Mouse (Mus musculus) thymus, adult 2 months (tissue): ENCODE results near the gene Slc5a11. TPM values are rescaled to one million over a fixed set of nuclear protein-coding genes. Genes with fewer than 3 reads are reported as not detected.
A peak's percentile ranks its signal among the peaks of the same experiment; 100 is the strongest.

Experiments used
- DNase-seq: peaks from one replicate; pipeline ENCODE4 v3.0.0; 2021
- H3K27ac ChIP-seq: fragments of 200-500 bp; 2 replicates; pipeline ENCODE4 v1.5.1; 2012; ENCODE audit warnings: low read length, control low read depth; ENCODE audit not compliant: control insufficient read depth, insufficient read depth
- H3K27me3 ChIP-seq: fragments of 200-500 bp; 2 replicates; pipeline ENCODE4 v1.6.1; 2012; ENCODE audit warnings: mild to moderate bottlenecking, low read length, moderate library complexity, mixed read lengths; ENCODE audit not compliant: control insufficient read depth, insufficient read depth
- H3K36me3 ChIP-seq: fragments of 200-500 bp; 2 replicates; pipeline ENCODE4 v1.6.1; 2012; ENCODE audit warnings: mild to moderate bottlenecking, low read length, moderate library complexity; ENCODE audit not compliant: control insufficient read depth, insufficient read depth
- H3K4me1 ChIP-seq: fragments of 200-500 bp; replicated peaks from 2 replicates; pipeline ENCODE4 v1.6.1; 2012; ENCODE audit warnings: low read length; ENCODE audit not compliant: control insufficient read depth, insufficient read depth
- H3K4me3 ChIP-seq: fragments of 200-500 bp; 2 replicates; pipeline ENCODE4 v1.5.1; 2012; ENCODE audit warnings: mild to moderate bottlenecking, low read length, control low read depth, moderate library complexity; ENCODE audit not compliant: control insufficient read depth, insufficient read depth
- CTCF ChIP-seq: fragments of 200-500 bp; IDR thresholded peaks from 2 replicates; pipeline ENCODE4 v1.5.1; 2012; ENCODE audit warnings: mild to moderate bottlenecking, control low read depth, low read length, moderate library complexity, borderline replicate concordance; ENCODE audit not compliant: control insufficient read depth, poor library complexity, insufficient read depth; ENCODE audit errors: extremely low read depth
- POLR2A ChIP-seq: fragments of 200-500 bp; IDR thresholded peaks from 2 replicates; pipeline ENCODE4 v1.6.1; 2012; ENCODE audit warnings: mild to moderate bottlenecking, low read length, control low read depth, moderate library complexity; ENCODE audit not compliant: control insufficient read depth, poor library complexity, insufficient read depth; ENCODE audit errors: extremely low read depth
- WGBS: fragments of 180-500 bp; shearing (Covaris S2); methylation state at CpG from one replicate; pipeline ENCODE4 v1.1.7; 2018; 5-methylcytosine and 5-hydroxymethylcytosine counted together
- polyA plus RNA-seq: library from polyadenylated mRNA; depleted of rRNA; stranded (reverse); fragments of >200 nt; gene quantifications from 2 replicates; pipeline ENCODE4 v1.2.3, GENCODE M21; 2012

The Slc5a11 gene
- polyA plus RNA-seq, 1 experiment: 0.84 TPM

DNA sequence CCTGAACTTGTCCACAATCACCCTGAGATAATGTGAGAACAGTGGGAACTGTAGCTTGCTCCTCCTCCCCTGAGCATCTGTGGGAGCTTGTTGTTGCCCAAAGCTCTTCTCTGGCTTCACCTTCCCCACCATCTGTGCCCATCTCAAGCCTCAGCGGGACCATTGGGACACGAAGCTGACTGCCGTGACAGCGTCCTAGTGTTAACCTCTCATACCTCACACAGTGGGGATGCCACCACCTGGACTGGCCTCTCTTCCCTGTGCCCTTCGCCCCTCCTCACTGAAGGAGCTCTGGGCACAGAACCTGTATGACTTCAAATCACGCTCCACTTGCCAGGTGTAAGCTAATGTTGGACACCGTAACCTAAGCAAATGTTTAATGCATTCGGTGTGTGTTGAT, 19.9 kb upstream of the Slc5a11 start:
- WGBS: 97% methylated on average over 8 of the region's 8 CpGs
- H3K27ac ChIP-seq: no peak overlapping the region

DNA sequence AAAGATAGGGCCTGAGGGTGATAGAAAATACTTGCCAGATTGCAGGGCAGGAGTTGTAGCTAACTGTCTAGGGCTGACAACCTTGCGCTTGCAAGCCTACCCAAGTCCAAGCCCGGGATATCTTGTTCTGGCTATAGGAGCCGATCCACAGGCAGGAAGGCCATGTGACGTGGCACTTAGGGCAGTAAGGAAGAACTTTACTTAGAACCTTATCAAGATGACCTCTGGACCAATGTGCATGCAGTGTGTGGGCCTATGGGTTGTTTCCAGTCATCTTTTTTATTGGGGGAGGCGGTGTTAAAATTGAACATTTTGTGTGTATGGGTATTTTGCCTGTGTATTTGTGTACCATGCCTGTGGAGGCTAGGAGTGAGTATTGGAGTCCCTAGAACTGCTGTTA, 18.1 kb upstream of the Slc5a11 start:
- peaks cover 26% of the 10 kb centered on the region for H3K36me3 ChIP-seq
- WGBS: 93% methylated on average over 5 of the region's 5 CpGs
- H3K4me1 ChIP-seq: no peaks in the 10 kb centered on the region
- H3K4me3 ChIP-seq: no peak overlapping the region
- H3K27me3 ChIP-seq: no peaks in the 10 kb centered on the region
- no peak overlapping the region for H3K27ac ChIP-seq
- no peak for DNase-seq
- TF ChIP-seq CTCF (no peak), POLR2A (no peak)

More for the DNA sequence above, 19.9 kb upstream of the Slc5a11 start:
- TF ChIP-seq POLR2A (no peak), CTCF (no peak)
- no peak for DNase-seq
- Histone ChIP-seq H3K27me3 (no peaks in the 10 kb centered on the region), H3K4me3 (no peak overlapping the region), H3K4me1 (no peaks in the 10 kb centered on the region), H3K36me3 (peaks cover 43% of the 10 kb centered on the region)

DNA sequence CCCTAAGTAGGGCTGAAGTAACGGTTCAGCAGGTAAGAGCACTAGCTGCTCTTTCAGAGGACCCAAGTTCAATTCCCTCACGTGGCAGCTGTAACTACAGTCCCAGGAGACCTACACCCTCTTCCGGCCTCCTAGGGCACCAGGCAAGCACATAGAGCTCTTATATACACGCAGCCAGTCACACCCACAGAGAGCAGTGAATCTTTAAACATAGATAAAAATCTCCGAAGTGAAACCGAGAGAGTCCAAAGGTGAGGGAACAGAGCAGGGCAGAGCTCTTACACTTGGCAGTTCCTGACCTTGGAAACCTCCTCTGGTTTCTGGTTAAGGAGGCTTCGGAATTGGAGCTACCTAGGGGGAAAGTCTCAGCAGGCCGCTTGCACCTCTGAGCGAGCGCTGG, 15.9 kb upstream of the Slc5a11 start:
- H3K27ac ChIP-seq: no peak overlapping the region
- no peak overlapping the region for H3K4me3 ChIP-seq
- 0 out of 2 replicates have a peak, but pooled peaks cover 4% of the 10 kb centered on the region for H3K36me3 ChIP-seq
- 89% methylated on average over 10 of the region's 10 CpGs for WGBS
- H3K27me3 ChIP-seq: no peaks in the 10 kb centered on the region
- no peaks in the 10 kb centered on the region for H3K4me1 ChIP-seq
- TF ChIP-seq CTCF (no peak), POLR2A (no peak)
- DNase-seq: no peak

DNA sequence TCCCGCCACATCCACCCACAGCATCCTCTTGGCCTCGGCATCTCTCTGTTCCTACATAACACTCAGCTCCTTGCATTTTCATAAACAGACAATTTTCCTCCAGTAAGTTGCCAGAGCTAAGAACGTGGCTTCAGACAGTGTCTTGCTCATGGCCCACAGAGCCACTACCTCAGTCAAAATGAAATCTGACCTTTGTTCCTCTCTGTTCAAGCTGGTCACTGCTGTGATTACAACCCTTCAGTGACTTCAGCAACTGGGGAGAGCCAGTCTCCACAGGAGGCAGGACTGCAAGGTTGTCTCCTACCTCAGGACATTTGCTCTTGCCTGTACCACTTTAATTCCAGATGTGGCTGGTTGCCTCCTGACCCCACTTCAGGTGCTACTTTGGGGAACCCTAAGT, 15.4 kb upstream of the Slc5a11 start:
- TF ChIP-seq CTCF (no peak), POLR2A (no peak)
- Histone ChIP-seq H3K27ac (no peak overlapping the region), H3K4me3 (no peak overlapping the region), H3K27me3 (no peaks in the 10 kb centered on the region), H3K4me1 (no peaks in the 10 kb centered on the region), H3K36me3 (no peaks in the 10 kb centered on the region)
- WGBS: 85% methylated on average over 3 of the region's 3 CpGs
- no peak for DNase-seq

DNA sequence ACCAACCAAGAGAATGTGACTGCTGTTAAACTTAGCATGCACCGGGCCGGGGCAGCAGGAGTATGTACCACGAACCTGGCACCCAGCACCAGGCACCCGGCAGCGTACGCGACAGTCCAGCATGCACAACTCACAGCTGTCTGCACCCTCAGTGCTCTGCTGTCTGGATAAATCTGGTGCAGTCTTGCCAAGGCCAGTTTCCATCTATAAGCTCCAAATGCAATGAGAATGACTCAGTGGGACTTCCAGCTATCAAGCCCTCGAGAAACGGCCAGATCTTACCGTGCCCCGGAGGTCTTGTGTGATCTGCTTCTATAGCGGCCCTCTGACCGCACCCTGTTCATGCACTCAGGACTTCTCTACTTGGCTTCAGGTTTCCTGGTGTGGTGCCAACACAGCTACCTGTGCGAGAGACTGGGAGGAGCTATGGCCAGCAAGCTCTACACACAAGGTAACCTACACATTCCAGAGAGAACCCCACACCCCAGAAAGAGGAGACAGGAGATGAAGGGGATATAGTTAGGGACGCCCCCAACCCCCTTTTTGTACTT, 14.8 kb upstream of the Slc5a11 start:
- no peak for DNase-seq
- 93% methylated on average over 15 of the region's 15 CpGs for WGBS

DNA sequence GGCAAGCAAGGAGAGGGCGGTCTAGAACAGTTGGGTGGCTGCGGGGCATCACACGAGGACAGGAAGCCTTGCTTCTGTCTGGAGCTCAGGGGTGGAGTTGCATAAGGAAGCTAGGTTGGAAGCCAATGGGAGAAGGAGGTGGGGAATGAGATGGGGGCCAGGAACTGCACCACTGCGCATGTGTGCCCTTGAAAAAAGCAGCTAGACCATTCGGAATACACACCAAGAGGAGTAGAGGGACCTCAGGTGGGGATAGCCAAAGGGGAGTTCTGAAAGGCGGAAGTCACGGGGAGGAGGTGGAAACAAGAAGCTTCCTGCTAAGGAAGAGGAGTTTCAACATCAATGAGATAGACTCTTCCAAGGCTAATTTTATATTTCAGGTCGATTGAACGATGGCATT, 13.9 kb upstream of the Slc5a11 start:
- DNase-seq: no peak
- Histone ChIP-seq H3K27ac (no peak overlapping the region), H3K4me3 (no peak overlapping the region), H3K4me1 (no peaks in the 10 kb centered on the region), H3K27me3 (no peaks in the 10 kb centered on the region), H3K36me3 (no peaks in the 10 kb centered on the region)
- TF ChIP-seq CTCF (no peak), POLR2A (no peak)
- 61% methylated on average over 9 of the region's 9 CpGs for WGBS

More for the DNA sequence above, 14.8 kb upstream of the Slc5a11 start:
- no peaks in the 10 kb centered on the region for H3K27me3 ChIP-seq
- no peaks in the 10 kb centered on the region for H3K36me3 ChIP-seq
- no peak overlapping the region for H3K4me3 ChIP-seq
- no peak for TF ChIP-seq CTCF
- H3K27ac ChIP-seq: no peak overlapping the region
- H3K4me1 ChIP-seq: no peaks in the 10 kb centered on the region

DNA sequence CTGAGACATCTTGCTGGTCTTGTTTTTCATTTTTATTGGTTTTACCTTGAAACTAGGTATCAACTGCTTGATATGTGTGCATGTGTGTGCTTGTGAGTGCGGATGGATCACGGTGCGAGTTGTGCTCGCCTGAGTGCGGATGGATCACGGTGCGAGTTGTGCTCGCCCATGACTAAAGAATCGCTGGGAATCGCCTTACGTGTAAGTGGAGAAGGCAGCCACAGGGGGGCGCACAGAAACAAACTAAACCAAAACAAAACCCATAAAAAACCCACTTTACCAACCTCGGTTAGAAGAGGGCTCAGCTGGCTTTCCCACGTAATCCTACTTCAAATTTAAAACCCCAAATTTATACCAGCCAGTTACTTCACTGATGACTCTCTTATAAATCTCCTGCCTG, 9.3 kb upstream of the Slc5a11 start:
- H3K27ac ChIP-seq: no peak overlapping the region
- H3K36me3 ChIP-seq: no peaks in the 10 kb centered on the region
- no peaks in the 10 kb centered on the region for H3K4me1 ChIP-seq
- no peaks in the 10 kb centered on the region for H3K27me3 ChIP-seq
- DNase-seq: peak; percentile 49
- TF ChIP-seq CTCF: peak; percentile 54; the same call in 1 of the 2 replicates
- no peak for TF ChIP-seq POLR2A
- H3K4me3 ChIP-seq: no peak overlapping the region
- 22% methylated on average over 14 of the region's 14 CpGs for WGBS
